Mouse (Mus musculus): Measurements from ENCODE around the gene Pfkfb4. TPM values are rescaled to one million over a fixed set of nuclear protein-coding genes. Genes with fewer than 3 reads are reported as not detected.
A peak's percentile ranks its signal among the peaks of the same experiment; 100 is the strongest.

Pfkfb4 gene
- total RNA-seq, 1 experiment, result 5.0 TPM

GRCm38 (mm10) chr9:109003201-109003600, 11.6 kb downstream of the Pfkfb4 start:
- no peak overlapping the region for H3K4me3 ChIP-seq (ENCODE audit: insufficient read depth in 1 of 2, low read depth in 1 of 2, low read length in 2 of 2, poor library complexity in 1 of 2, severe bottlenecking in 1 of 2)
- H3K9ac ChIP-seq (ENCODE audit: insufficient read depth, low read depth, low read length, poor library complexity, severe bottlenecking), result no peak overlapping the region
- no peak overlapping the region for H3K27ac ChIP-seq (ENCODE audit: insufficient read depth, low read depth, low read length, poor library complexity, severe bottlenecking)
- TF ChIP-seq HCFC1 (IDR thresholded peaks at IDR 0.05; ENCODE audit: borderline replicate concordance, insufficient read depth, low read length) (no peak), ZC3H11A (IDR thresholded peaks at IDR 0.05; ENCODE audit: borderline replicate concordance, low read depth, low read length) (peak; percentile 80)
- H3K4me1 ChIP-seq (ENCODE audit: control insufficient read depth in 2 of 2, insufficient read depth in 2 of 2, low read length in 2 of 2, poor library complexity in 1 of 2), result peaks cover 0 to 8% of the 10 kb centered on the region in 2 experiments; a peak in 2 of 4 replicates
- in situ Hi-C loops (cut with MboI; ENCODE audit: low sequenced_read_pairs in 2 of 2, unreplicated experiment in 2 of 2), result loop anchor here in 1 of 2 experiments (10.0 kb wide), 1 partner anchor 122 kb away; no protein-coding TSS in a partner anchor
- DNase-seq (ENCODE audit: low read depth, low spot score), result no peak
- no peaks in the 10 kb centered on the region for H3K9me3 ChIP-seq (ENCODE audit: control insufficient read depth, insufficient read depth, low read depth, low read length)
- H3K36me3 ChIP-seq (ENCODE audit: control insufficient read depth, insufficient read depth, low read length, poor library complexity, severe bottlenecking), result no peaks in the 10 kb centered on the region

- H3K9ac ChIP-seq (ENCODE audit: insufficient read depth, low read depth, low read length, poor library complexity, severe bottlenecking), result no peak overlapping the region
Measured at GRCm38 (mm10) chr9:109007025-109007780, 15.6 kb downstream of the Pfkfb4 start.

GRCm38 (mm10) chr9:109008081-109008480, 16.5 kb downstream of the Pfkfb4 start:
- H3K4me1 ChIP-seq (ENCODE audit: control insufficient read depth in 2 of 2, insufficient read depth in 2 of 2, low read length in 2 of 2, poor library complexity in 1 of 2), result peaks cover 0 to 4% of the 10 kb centered on the region in 2 experiments; a peak in 1 of 4 replicates
- no peak overlapping the region for H3K4me3 ChIP-seq (ENCODE audit: insufficient read depth in 1 of 2, low read depth in 1 of 2, low read length in 2 of 2, poor library complexity in 1 of 2, severe bottlenecking in 1 of 2)
- H3K27ac ChIP-seq (ENCODE audit: insufficient read depth, low read depth, low read length, poor library complexity, severe bottlenecking), result no peak overlapping the region
- H3K9ac ChIP-seq (ENCODE audit: insufficient read depth, low read depth, low read length, poor library complexity, severe bottlenecking), result no peak overlapping the region
- no peaks in the 10 kb centered on the region for H3K36me3 ChIP-seq (ENCODE audit: control insufficient read depth, insufficient read depth, low read length, poor library complexity, severe bottlenecking)
- no peak for DNase-seq (ENCODE audit: low read depth, low spot score)
- in situ Hi-C loops (cut with MboI; ENCODE audit: low sequenced_read_pairs in 2 of 2, unreplicated experiment in 2 of 2), result loop anchor here in 1 of 2 experiments (10.0 kb wide), 1 partner anchor 117 kb away; no protein-coding TSS in a partner anchor
- H3K9me3 ChIP-seq (ENCODE audit: control insufficient read depth, insufficient read depth, low read depth, low read length), result no peaks in the 10 kb centered on the region
- TF ChIP-seq ZNF384 (IDR thresholded peaks at IDR 0.05; ENCODE audit: low read depth, low read length), result no peak
- TF ChIP-seq CHD2 (IDR thresholded peaks at IDR 0.05; ENCODE audit: low read depth, low read length), result no peak
- no peak for TF ChIP-seq HCFC1 (IDR thresholded peaks at IDR 0.05; ENCODE audit: borderline replicate concordance, insufficient read depth, low read length)
- no peak for TF ChIP-seq MAFK (IDR thresholded peaks at IDR 0.05; ENCODE audit: insufficient read depth, low read depth, low read length)
- TF ChIP-seq ZC3H11A (IDR thresholded peaks at IDR 0.05; ENCODE audit: borderline replicate concordance, low read depth, low read length), result no peak

More at GRCm38 (mm10) chr9:109007025-109007780, 15.6 kb downstream of the Pfkfb4 start:
- H3K36me3 ChIP-seq (ENCODE audit: control insufficient read depth, insufficient read depth, low read length, poor library complexity, severe bottlenecking), result no peaks in the 10 kb centered on the region
- peaks cover 0 to 4% of the 10 kb centered on the region in 2 experiments; a peak in 1 of 4 replicates for H3K4me1 ChIP-seq (ENCODE audit: control insufficient read depth in 2 of 2, insufficient read depth in 2 of 2, low read length in 2 of 2, poor library complexity in 1 of 2)
- no peak for DNase-seq (ENCODE audit: low read depth, low spot score)
- TF ChIP-seq ZC3H11A (IDR thresholded peaks at IDR 0.05; ENCODE audit: borderline replicate concordance, low read depth, low read length) (no peak), HCFC1 (IDR thresholded peaks at IDR 0.05; ENCODE audit: borderline replicate concordance, insufficient read depth, low read length) (no peak), CHD2 (IDR thresholded peaks at IDR 0.05; ENCODE audit: low read depth, low read length) (no peak), MAFK (IDR thresholded peaks at IDR 0.05; ENCODE audit: insufficient read depth, low read depth, low read length) (no peak), ZNF384 (IDR thresholded peaks at IDR 0.05; ENCODE audit: low read depth, low read length) (no peak)
- H3K27ac ChIP-seq (ENCODE audit: insufficient read depth, low read depth, low read length, poor library complexity, severe bottlenecking), result no peak overlapping the region
- in situ Hi-C loops (cut with MboI; ENCODE audit: low sequenced_read_pairs in 2 of 2, unreplicated experiment in 2 of 2), result loop anchor here in 1 of 2 experiments (10.0 kb wide), 1 partner anchor 118 kb away; no protein-coding TSS in a partner anchor
- no peaks in the 10 kb centered on the region for H3K9me3 ChIP-seq (ENCODE audit: control insufficient read depth, insufficient read depth, low read depth, low read length)
- H3K4me3 ChIP-seq (ENCODE audit: insufficient read depth in 1 of 2, low read depth in 1 of 2, low read length in 2 of 2, poor library complexity in 1 of 2, severe bottlenecking in 1 of 2), result no peak overlapping the region

- Histone ChIP-seq H3K9ac (ENCODE audit: insufficient read depth, low read depth, low read length, poor library complexity, severe bottlenecking) (no peak overlapping the region), H3K9me3 (ENCODE audit: control insufficient read depth, insufficient read depth, low read depth, low read length) (no peaks in the 10 kb centered on the region), H3K4me1 (ENCODE audit: control insufficient read depth in 2 of 2, insufficient read depth in 2 of 2, low read length in 2 of 2, poor library complexity in 1 of 2) (peaks cover 0 to 4% of the 10 kb centered on the region in 2 experiments; a peak in 1 of 4 replicates), H3K4me3 (ENCODE audit: insufficient read depth in 1 of 2, low read depth in 1 of 2, low read length in 2 of 2, poor library complexity in 1 of 2, severe bottlenecking in 1 of 2) (no peak overlapping the region), H3K36me3 (ENCODE audit: control insufficient read depth, insufficient read depth, low read length, poor library complexity, severe bottlenecking) (no peaks in the 10 kb centered on the region), H3K27ac (ENCODE audit: insufficient read depth, low read depth, low read length, poor library complexity, severe bottlenecking) (no peak overlapping the region)
- in situ Hi-C loops (cut with MboI; ENCODE audit: low sequenced_read_pairs in 2 of 2, unreplicated experiment in 2 of 2), result loop anchor here in 1 of 2 experiments (10.0 kb wide), 1 partner anchor 116 kb away; no protein-coding TSS in a partner anchor
- DNase-seq (ENCODE audit: low read depth, low spot score), result no peak
- TF ChIP-seq CHD2 (IDR thresholded peaks at IDR 0.05; ENCODE audit: low read depth, low read length), result no peak
- TF ChIP-seq MAFK (IDR thresholded peaks at IDR 0.05; ENCODE audit: insufficient read depth, low read depth, low read length), result no peak
- TF ChIP-seq HCFC1 (IDR thresholded peaks at IDR 0.05; ENCODE audit: borderline replicate concordance, insufficient read depth, low read length), result no peak
- no peak for TF ChIP-seq ZNF384 (IDR thresholded peaks at IDR 0.05; ENCODE audit: low read depth, low read length)
- no peak for TF ChIP-seq ZC3H11A (IDR thresholded peaks at IDR 0.05; ENCODE audit: borderline replicate concordance, low read depth, low read length)
Measured at GRCm38 (mm10) chr9:109008994-109009635, 17.5 kb downstream of the Pfkfb4 start.
